Mouse (Mus musculus): Measurements from ENCODE around the gene Spag9.

GRCm38 (mm10) chr11:93979502-93980049 is 16.3 kb upstream of the Spag9 start:
- no peak for TF ChIP-seq CTCF (IDR thresholded peaks at IDR 0.05)
- no peak for TF ChIP-seq POLR2A (IDR thresholded peaks at IDR 0.05; ENCODE audit: insufficient read depth, low read depth, low read length)
- no peak for TF ChIP-seq EP300 (IDR thresholded peaks at IDR 0.05; ENCODE audit: insufficient read depth, low read depth, low read length)

Measured in heart, adult 2 months (tissue).